Mouse (Mus musculus) embryo, embryonic 9.5 days (tissue): Measurements from ENCODE around the gene Olfr119.
"Not testable (repeated sequence)": the region's sequence is repeated elsewhere in the genome, so short reads cannot be mapped to it uniquely, and the experiment has no call there.

Source experiments
- DNase-seq: peaks from one replicate; pipeline ENCODE4 v3.0.0-alpha.2; 2017; ENCODE audit errors: extremely low spot score

Gene Olfr119

GRCm38 (mm10) chr17:37696264-37696663 is at the start of gene Olfr119:
TSS of gene Olfr119 (plus strand) at chr17:37696564.
- DNase-seq, result not testable (repeated sequence)

GRCm38 (mm10) chr17:37663682-37664081 is 32.7 kb upstream of the Olfr119 start, which contains the start of gene Olfr117:
TSS of gene Olfr117 (minus strand) at chr17:37663782.
- no peak for DNase-seq

- no peak for DNase-seq
Observed at GRCm38 (mm10) chr17:37666688-37667087, 29.7 kb upstream of the Olfr119 start, which contains the start of gene Olfr118. TSS of gene Olfr118 (plus strand) at chr17:37666988.

DNA sequence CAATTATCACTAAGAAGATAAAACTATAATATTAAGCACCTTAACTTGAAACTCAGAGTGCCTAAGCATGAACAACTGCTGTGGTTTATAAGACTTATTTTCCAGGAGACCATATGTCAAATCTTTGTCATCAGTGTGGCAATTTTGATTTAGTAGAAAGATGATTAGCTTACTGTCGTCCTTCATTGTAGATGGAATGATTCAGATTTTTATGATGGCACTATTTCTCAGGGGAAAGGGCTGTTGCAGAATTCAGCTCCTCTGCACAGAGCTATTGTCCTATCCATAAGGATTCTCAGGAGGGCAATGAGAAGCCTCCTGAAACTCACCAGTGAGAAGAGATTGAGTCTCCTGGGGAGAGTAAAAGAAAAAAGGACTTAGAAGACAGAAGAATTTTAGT is 25.1 kb downstream of the Olfr119 start, which contains the start of gene Olfr120:
TSS of gene Olfr120 (plus strand) at position 301 of the 400 bp plus-strand sequence.
- no peak for DNase-seq

- DNase-seq, result no peak
Observed at GRCm38 (mm10) chr17:37738070-37738469, 41.7 kb downstream of the Olfr119 start.
